Mouse (Mus musculus) cerebellum, adult 2 months (tissue): ENCODE results near the gene Lyzl6.

Source experiments
- CTCF ChIP-seq: fragments of 200-500 bp; IDR thresholded peaks from 2 replicates; pipeline ENCODE4 v1.5.1; 2011; ENCODE audit warnings: low read depth, mild to moderate bottlenecking, control low read depth, low read length, moderate library complexity, borderline replicate concordance; ENCODE audit not compliant: insufficient read depth
- POLR2A ChIP-seq: fragments of 200-500 bp; IDR thresholded peaks from 2 replicates; pipeline ENCODE4 v1.6.1; 2011; ENCODE audit warnings: low read length, control low read depth, borderline replicate concordance; ENCODE audit not compliant: insufficient read depth

GRCm38 (mm10) chr11:103662546-103662945 is 23.9 kb upstream of the Lyzl6 start:
- TF ChIP-seq CTCF (no peak), POLR2A (no peak)
